Mouse (Mus musculus): ENCODE results near the gene Myh3.

DNA sequence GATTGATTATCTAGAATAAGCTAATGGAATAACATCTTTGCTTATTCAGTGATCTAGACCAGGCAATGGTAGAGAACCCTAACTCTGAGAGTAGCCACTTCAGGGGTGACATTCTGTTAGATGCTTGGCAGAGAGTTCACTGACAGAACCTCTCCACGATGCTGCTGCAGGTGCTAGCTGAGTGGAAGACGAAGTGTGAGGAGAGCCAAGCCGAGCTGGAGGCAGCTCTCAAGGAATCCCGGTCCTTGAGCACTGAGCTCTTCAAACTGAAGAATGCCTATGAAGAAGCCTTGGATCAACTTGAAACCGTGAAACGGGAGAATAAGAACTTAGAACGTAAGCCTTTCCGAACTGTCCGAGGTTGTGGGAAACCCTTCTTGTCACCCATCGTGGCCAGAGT, 19.6 kb downstream of the Myh3 start:
- TF ChIP-seq CTCF (IDR thresholded peaks at IDR 0.05; ENCODE audit: control insufficient read depth, insufficient read depth, insufficient replicate concordance, low read depth, low read length) (no peak), POLR2A (IDR thresholded peaks at IDR 0.05; ENCODE audit: control insufficient read depth, low read depth, low read length) (no peak)

Data from testis, adult 2 months (tissue).